Mouse (Mus musculus) granulocyte monocyte progenitor cell, adult 5-6 weeks (primary cell): Measurements from ENCODE around the gene Mllt6. TPM values are rescaled to one million over a fixed set of nuclear protein-coding genes. Genes with fewer than 3 reads are reported as not detected.
"Not testable (repeated sequence)": the region's sequence is repeated elsewhere in the genome, so short reads cannot be mapped to it uniquely, and the experiment has no call there.

Source experiments
- ATAC-seq: replicated peaks from 2 replicates; pipeline ENCODE4 v1.8.0; 2016; ENCODE audit warnings: mild to moderate bottlenecking, moderate TSS enrichment, inconsistent platforms; ENCODE audit not compliant: poor library complexity, severe bottlenecking
- total RNA-seq, 2 experiments: library from RNA; stranded (forward) in 1 of 2; stranded (reverse) in 1 of 2; fragments of 200-712, 200-1000 nt in 1 of 2; fragments of >200 nt in 1 of 2; fragmentation: Nextera tagmentation in 1 of 2; gene quantifications; 2 replicates each; pipeline ENCODE4 v1.2.3; 2014 to 2017

The Mllt6 gene
- total RNA-seq, 2 experiments from 2014 or later: 5.7 to 6.5 TPM

DNA sequence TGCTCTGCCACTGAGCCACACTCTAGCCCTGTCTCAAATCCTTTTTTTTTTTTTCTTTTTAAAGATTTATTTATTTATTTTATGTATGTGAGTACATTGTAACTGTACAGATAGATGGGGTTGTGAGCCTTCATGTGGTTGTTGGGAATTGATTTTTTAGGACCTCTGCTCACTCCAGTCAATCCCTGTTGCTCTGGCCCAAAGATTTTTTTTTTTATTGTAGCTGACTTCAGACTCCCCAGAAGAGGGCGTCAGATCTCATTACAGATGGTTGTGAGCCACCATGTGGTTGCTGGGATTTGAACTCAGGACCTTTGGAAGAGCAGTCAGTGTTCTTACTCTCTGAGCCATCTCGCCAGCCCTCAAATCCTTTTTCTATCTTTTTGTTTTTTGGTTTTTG lies 46.9 kb downstream of the Mllt6 start:
- not testable (repeated sequence) for ATAC-seq

- peak; percentile 34 for ATAC-seq
Measured at GRCm38 (mm10) chr11:97711200-97711900, 48.1 kb downstream of the Mllt6 start.

DNA sequence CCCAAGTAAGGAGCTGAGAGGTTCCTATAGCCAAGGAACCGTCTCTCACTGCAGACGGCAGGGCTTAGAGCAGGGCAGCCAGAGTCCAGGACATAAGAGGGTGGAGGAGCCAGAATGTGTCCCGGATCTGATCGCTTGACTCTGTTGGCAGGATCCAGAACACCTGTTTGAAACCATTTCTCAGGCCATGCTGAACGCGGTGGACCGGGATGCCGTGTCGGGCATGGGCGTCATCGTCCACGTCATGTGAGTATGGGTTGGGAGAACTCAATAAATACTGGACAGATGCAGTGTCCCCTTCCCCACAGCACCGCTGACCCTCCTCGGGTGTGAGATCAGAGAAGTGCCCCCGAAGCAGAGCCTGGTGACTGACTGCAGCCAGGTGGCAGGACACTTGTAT lies 49.1 kb downstream of the Mllt6 start:
- ATAC-seq: no peak

- ATAC-seq: no peak
Measured at GRCm38 (mm10) chr11:97713896-97714295, 50.7 kb downstream of the Mllt6 start.

DNA sequence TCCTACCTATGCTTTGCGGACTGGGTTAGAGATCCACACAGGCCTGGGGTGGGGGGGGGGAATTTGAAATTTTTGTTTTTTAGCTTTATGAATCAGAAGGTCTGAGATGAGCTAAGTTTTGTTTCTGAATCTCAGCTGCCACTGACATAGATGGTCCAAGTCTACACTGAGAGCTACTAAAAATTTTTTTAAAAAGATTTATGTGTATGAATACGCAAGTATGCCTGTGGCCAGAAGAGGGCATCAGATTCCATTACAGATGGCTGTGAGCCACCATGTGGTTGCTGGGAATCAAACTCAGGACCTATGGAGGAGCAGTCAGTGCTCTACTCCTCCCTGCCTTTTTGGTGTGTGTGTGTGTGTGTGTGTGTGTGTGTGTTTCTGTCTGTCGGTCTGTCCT lies 51.1 kb downstream of the Mllt6 start:
- ATAC-seq: no peak

- peak; percentile 54 for ATAC-seq
Measured at GRCm38 (mm10) chr11:97714784-97715760, 51.9 kb downstream of the Mllt6 start.

GRCm38 (mm10) chr11:97716021-97716420 lies 52.8 kb downstream of the Mllt6 start:
- no peak for ATAC-seq

DNA sequence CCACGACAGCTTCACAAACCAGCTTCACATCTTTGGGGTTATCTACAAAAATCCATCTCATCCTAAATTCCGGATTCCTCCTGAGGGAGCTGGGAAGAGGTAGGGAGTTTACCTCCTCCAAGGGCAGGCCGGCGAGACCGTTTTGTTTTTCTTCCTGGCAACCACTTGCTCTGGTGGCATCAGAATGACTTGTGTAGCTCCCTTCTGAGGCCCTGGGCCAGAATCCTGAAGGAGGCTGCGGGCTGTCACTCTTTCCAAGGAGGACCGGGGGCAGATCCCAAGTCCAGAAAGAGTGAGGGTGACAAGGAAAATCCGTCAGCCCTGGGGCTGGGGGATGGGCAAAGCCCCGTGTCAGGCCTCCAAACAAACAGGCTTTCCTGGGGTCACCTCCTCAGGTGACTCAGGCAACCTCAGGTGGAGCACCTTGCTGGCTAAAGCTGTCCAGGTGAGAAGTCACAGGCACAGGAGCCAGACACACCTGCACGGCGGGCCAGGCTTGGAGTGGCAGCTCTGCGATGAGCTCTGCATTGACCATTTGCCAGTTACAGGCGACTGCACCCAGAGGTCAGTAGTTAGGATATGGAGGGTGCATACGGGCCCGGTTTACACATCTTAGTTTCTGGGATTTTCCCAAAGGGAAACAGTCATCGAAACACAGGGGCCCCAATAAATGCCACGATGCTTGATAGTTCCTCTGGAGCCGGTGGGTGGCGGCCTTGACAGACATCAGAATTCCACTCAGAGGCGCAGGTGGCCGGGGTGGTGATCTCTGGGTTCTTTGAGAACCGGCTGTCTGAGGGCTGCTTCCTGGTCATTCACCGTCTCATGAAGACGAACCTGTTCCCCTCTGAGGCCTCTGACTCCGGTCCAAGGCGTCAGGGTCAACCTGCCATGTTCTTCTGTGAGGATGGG lies 54.4 kb downstream of the Mllt6 start:
- peak; percentile 5; the same call in 1 of the 2 replicates for ATAC-seq

GRCm38 (mm10) chr11:97718281-97718860 lies 55.2 kb downstream of the Mllt6 start:
- peak; percentile 79 for ATAC-seq

DNA sequence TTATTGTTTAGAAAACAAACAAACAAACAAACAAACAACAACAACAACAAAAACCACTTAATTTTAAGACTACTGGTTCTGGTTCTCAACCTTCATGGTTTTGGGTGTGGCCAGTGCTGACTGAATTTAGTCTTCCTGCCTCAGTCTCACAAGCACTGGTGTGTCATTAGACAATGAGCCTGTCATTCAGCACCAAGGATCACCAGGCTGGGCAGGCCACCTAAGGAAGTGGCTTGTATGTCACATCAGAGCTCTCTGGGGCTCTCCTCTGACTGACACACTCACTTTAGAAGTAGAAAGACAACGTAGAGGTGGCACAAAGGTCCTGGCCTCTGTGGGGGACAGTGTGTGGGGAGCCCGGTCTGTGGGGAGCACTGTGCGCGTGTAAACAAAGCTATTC lies 55.8 kb downstream of the Mllt6 start:
- no peak; the same call in 1 of the 2 replicates for ATAC-seq

DNA sequence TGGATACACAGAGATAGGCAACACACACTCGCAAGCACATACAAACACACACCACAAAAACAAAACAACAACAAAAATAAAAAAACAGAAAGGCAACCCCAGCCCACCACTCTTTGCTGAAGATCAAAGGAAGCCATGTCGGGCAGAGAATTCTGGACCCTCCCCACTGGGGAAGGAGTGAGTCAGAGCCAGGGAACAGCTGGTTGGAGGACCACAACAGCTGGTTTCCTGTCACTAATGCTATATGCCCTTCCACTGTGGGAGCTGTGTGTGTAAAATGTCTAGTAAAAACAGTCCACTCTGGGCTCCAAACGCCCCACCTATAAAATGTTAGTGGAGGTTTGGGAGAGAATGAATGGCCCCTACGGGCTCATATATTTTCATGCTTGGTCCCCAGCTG lies 58.1 kb downstream of the Mllt6 start:
- ATAC-seq: no peak

- no peak for ATAC-seq
Measured at GRCm38 (mm10) chr11:97723709-97724108, 60.5 kb downstream of the Mllt6 start.

GRCm38 (mm10) chr11:97728311-97728710 lies 65.1 kb downstream of the Mllt6 start:
- ATAC-seq: peak; percentile 97

DNA sequence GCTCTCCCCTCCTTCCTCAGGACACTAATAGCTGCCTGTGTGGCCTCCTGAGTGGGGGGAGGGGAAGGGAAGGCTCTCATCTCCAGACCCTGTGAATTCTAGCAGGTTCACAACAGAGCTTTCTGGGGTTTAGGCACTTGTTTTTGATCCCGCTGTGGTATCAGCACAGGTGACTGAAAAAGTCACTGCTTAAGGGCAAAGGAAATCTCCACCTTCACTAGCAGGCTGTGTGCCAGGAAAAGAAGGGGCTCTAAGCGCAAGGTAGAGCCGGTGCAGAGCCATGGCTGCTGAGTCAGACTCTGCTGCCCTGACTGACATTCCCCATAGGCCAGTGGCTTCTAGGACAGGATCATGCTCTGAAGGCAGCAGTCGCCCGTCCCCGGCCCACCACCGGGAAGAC lies 65.5 kb downstream of the Mllt6 start:
- no peak for ATAC-seq

- no peak for ATAC-seq
Measured at GRCm38 (mm10) chr11:97733689-97734088, 70.5 kb downstream of the Mllt6 start.

- not testable (repeated sequence) for ATAC-seq
Measured at GRCm38 (mm10) chr11:97734810-97735209, 71.6 kb downstream of the Mllt6 start.
